Mouse (Mus musculus) intestine, embryonic 14.5 days (tissue): Measurements from ENCODE around the gene Prkg1. TPM values are rescaled to one million over a fixed set of nuclear protein-coding genes. Genes with fewer than 3 reads are reported as not detected.

Source experiments
- ATAC-seq: fragments of 200-750 bp; cut with Nextera tagmentation; replicated peaks from 2 replicates; pipeline ENCODE4 v1.8.0; 2017; ENCODE audit warnings: low read depth, moderate number of reproducible peaks, moderate TSS enrichment, moderate library complexity; ENCODE audit not compliant: low FRiP score, low TSS enrichment
- DNase-seq: peaks from one replicate; pipeline ENCODE4 v3.0.0-alpha.2; 2018; ENCODE audit warnings: low spot score
- H3K27ac ChIP-seq: fragments of 300-500 bp; sonication (generic); 2 replicates; pipeline ENCODE4 v1.5.1; 2014; ENCODE audit warnings: low read depth, mild to moderate bottlenecking, control low read depth
- H3K27me3 ChIP-seq: fragments of 300-500 bp; sonication (generic); replicated peaks from 2 replicates; pipeline ENCODE4 v1.6.1; 2014; ENCODE audit warnings: low read length, control low read depth; ENCODE audit not compliant: control insufficient read depth, insufficient read depth
- H3K36me3 ChIP-seq: fragments of 300-500 bp; sonication (generic); 2 replicates; pipeline ENCODE4 v1.6.1; 2014; ENCODE audit warnings: low read length, control low read depth; ENCODE audit not compliant: control insufficient read depth, insufficient read depth
- H3K4me1 ChIP-seq: fragments of 300-500 bp; sonication (generic); replicated peaks from 2 replicates; pipeline ENCODE4 v1.6.1; 2014; ENCODE audit warnings: low read length, control low read depth, mixed read lengths; ENCODE audit not compliant: control insufficient read depth, insufficient read depth
- H3K4me2 ChIP-seq: fragments of 300-500 bp; sonication (generic); 2 replicates; pipeline ENCODE4 v1.6.1; 2014; ENCODE audit warnings: low read length
- H3K4me3 ChIP-seq: fragments of 300-500 bp; sonication (generic); 2 replicates; pipeline ENCODE4 v1.5.1; 2014; ENCODE audit warnings: low read depth, low read length, control low read depth, mixed read lengths
- H3K9ac ChIP-seq: fragments of 300-500 bp; sonication (generic); 2 replicates; pipeline ENCODE4 v1.6.1; 2014; ENCODE audit warnings: mild to moderate bottlenecking, low read length
- H3K9me3 ChIP-seq: fragments of 300-500 bp; sonication (generic); 2 replicates; pipeline ENCODE4 v1.6.1; 2016; ENCODE audit warnings: low read length, control low read depth; ENCODE audit not compliant: control insufficient read depth
- WGBS: fragments of 180-500 bp; shearing (Covaris S2); extraction: QIAGEN DNeasy Blood & Tissue Kit; methylation state at CpG from one replicate; pipeline ENCODE4 v1.1.7; 2014; 5-methylcytosine and 5-hydroxymethylcytosine counted together
- polyA plus RNA-seq: library from polyadenylated mRNA; unstranded; fragments of >200 nt; fragmentation: Nextera tagmentation; extraction: Ambion mirVana; gene quantifications from 2 replicates; pipeline ENCODE4 v1.2.1, GENCODE M21; 2014

Prkg1 gene
- polyA plus RNA-seq, 1 experiment from 2014 or later, result 14.2 TPM

DNA sequence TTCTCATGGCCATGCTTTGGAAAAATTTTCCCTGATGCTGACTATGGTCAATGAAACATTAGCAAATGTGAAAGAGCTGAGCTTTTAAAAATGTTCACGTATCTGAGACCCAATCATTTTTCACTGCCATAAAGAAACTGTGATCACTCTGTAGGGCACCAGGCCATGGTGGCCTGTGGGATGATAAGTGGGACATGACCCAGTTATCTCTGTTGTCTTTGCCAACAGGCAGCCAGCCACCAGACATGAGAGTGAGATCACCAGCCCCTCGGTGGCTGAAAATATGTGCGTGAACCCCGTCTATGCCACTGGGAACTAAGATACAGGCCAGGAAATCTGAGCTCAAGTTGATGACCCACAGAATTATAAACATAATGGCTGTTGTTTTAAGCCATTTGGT lies 14.2 kb upstream of the Prkg1 start:
- ATAC-seq, result no peak
- no peaks in the 10 kb centered on the region for H3K36me3 ChIP-seq
- no peak overlapping the region for H3K9ac ChIP-seq
- 78% methylated on average over 4 of the region's 4 CpGs for WGBS
- H3K4me1 ChIP-seq, result no peaks in the 10 kb centered on the region
- no peak overlapping the region for H3K4me3 ChIP-seq
- no peaks in the 10 kb centered on the region for H3K9me3 ChIP-seq
- no peak for DNase-seq
- H3K27ac ChIP-seq, result no peak overlapping the region
- no peaks in the 10 kb centered on the region for H3K27me3 ChIP-seq
- H3K4me2 ChIP-seq, result no peak overlapping the region

DNA sequence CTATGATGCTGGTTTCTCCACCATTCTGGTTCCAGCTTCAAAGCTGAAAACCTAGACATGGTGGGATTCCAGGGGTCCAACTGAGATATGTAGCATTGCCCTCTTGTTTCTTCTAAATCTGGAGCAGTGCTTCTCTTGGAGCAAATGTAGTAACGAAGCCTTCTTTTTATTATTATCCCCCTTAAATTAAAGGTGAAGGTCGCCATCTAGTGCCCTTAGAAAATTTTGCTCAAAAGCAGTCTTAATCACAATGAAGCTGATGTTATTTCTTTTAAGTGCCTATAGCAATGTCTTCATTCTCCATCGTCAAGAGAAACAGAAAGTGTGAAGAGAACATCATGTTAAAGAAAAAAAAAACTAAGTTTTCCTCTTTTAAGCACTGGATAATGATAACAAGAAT lies 2.2 kb upstream of the Prkg1 start:
- 7% methylated on average over 3 of the region's 3 CpGs for WGBS
- DNase-seq, result no peak
- Histone ChIP-seq H3K4me3 (no peak overlapping the region), H3K4me2 (no peak overlapping the region), H3K27ac (no peak overlapping the region), H3K9me3 (no peaks in the 10 kb centered on the region), H3K36me3 (no peaks in the 10 kb centered on the region), H3K27me3 (no peaks in the 10 kb centered on the region), H3K4me1 (peaks cover 8% of the 10 kb centered on the region; the same call in 1 of the 2 replicates), H3K9ac (no peak overlapping the region)
- ATAC-seq, result no peak

DNA sequence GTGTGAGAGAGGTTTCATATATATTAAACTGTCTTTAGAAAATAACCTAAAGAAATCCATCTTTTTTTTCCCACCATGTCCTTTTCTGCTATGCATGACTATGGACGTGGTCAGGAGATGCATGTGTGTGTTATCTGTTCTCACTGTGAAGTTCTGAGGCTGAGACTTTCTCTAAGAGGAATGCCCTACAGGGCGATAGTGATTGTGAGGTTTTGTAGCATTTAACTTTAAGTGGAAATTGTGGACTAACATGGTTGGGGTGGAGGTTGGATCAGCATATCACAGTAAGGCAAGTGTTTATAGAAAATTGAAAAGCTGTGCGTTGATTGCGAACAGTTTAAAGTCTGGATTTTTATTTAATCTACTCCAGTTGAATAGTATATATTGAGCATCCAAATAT lies 618 bp upstream of the Prkg1 start:
- Histone ChIP-seq H3K4me2 (peak overlapping the region; percentile 86), H3K27ac (no peak overlapping the region), H3K9ac (no peak overlapping the region), H3K4me1 (peaks cover 10% of the 10 kb centered on the region; the same call in 1 of the 2 replicates), H3K9me3 (no peaks in the 10 kb centered on the region), H3K4me3 (peak overlapping the region; percentile 63; the same call in 1 of the 2 replicates), H3K27me3 (0 out of 2 replicates have a peak, but pooled peaks cover 2% of the 10 kb centered on the region), H3K36me3 (no peaks in the 10 kb centered on the region)
- 26% methylated on average over 4 of the region's 4 CpGs for WGBS
- ATAC-seq (peak; percentile 5; the same call in 1 of the 2 replicates), DNase-seq (no peak)

DNA sequence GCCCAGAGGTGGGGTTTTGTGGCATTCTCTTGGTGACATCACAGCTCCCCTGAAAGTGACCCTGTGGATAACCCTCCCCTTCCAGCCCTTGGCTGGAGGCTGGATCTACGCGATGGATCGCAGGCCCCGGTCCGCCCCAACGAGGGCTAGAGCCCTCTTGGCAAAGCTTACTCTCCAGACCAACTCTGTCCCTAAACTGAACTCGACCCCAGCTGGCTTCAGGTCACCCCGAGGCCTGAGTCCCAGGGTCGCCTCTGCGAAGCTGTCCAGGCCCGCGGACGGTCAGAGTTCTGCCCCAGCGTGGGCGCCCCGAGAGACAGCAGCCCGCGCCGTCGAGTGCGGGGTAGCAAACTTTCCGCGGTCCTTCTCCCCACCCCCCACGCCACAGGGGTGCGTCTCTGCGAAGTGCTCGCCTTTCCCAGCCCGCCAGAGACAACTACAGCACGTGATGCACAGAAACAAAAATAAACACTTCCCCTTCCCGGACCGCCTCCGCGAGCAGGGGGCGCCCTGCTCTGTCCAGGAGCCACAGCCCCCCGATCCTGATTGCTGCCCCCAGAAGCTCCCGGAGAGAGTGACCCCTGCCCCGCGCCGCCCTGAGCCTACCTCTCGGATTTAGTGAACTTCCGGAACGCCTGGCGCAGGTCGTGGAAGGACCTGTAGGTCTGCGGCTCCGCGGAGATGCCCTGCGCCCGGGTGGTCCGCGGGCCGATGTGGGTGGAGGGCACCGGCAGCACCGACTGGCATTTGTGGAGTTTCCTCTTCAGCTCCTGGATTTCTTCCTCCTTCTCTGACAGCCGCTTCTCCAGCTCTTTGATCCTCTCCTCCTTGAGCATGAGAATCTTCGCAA lies 657 bp downstream of the Prkg1 start:
- Histone ChIP-seq H3K36me3 (no peaks in the 10 kb centered on the region), H3K4me3 (peak overlapping the region; percentile 63), H3K9ac (peak overlapping the region; percentile 54), H3K27me3 (0 out of 2 replicates have a peak, but pooled peaks cover 2% of the 10 kb centered on the region), H3K4me2 (peak overlapping the region; percentile 86), H3K4me1 (peaks cover 10% of the 10 kb centered on the region; the same call in 1 of the 2 replicates), H3K27ac (peak overlapping the region; percentile 81), H3K9me3 (no peaks in the 10 kb centered on the region)
- DNase-seq, result peak; percentile 82
- peak; percentile 42; the same call in 1 of the 2 replicates for ATAC-seq
- WGBS, result 1% methylated on average over 55 of the region's 56 CpGs

DNA sequence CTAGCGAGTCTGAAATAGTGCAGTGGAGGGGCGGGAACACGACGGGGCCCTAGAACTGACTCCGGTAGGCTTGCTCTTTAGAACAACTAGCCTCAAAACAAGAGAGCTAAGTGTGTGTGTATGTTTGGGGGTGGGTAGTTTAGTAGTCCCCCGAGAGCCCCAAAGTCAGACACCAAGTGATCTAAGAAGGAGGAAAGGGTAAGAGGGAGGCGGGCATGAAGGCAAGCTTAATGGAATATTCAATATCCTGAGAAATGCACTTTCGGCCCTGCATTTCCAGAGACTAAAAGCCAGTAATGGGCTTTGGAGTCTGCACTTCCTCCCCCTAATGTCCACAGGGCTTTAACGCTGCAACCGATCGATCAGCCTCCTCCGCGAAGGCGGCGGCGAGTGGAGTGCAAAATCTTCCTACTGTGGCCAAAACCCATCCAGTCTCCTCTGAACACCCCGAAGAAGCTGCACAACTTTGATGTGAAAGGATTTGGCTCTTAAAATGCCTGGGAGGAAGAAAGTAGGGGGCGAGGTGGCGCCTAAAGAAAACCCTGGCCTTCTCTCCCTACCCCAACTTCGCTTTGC lies 1.5 kb downstream of the Prkg1 start:
- WGBS, result 9% methylated on average over 20 of the region's 20 CpGs
- Histone ChIP-seq H3K9ac (peak overlapping the region; percentile 54), H3K27ac (peak overlapping the region; percentile 81), H3K4me2 (peak overlapping the region; percentile 86), H3K36me3 (no peaks in the 10 kb centered on the region), H3K27me3 (0 out of 2 replicates have a peak, but pooled peaks cover 2% of the 10 kb centered on the region), H3K4me1 (peaks cover 10% of the 10 kb centered on the region; the same call in 1 of the 2 replicates), H3K9me3 (no peaks in the 10 kb centered on the region), H3K4me3 (peak overlapping the region; percentile 63)
- peak; percentile 76 for DNase-seq
- no peak for ATAC-seq

DNA sequence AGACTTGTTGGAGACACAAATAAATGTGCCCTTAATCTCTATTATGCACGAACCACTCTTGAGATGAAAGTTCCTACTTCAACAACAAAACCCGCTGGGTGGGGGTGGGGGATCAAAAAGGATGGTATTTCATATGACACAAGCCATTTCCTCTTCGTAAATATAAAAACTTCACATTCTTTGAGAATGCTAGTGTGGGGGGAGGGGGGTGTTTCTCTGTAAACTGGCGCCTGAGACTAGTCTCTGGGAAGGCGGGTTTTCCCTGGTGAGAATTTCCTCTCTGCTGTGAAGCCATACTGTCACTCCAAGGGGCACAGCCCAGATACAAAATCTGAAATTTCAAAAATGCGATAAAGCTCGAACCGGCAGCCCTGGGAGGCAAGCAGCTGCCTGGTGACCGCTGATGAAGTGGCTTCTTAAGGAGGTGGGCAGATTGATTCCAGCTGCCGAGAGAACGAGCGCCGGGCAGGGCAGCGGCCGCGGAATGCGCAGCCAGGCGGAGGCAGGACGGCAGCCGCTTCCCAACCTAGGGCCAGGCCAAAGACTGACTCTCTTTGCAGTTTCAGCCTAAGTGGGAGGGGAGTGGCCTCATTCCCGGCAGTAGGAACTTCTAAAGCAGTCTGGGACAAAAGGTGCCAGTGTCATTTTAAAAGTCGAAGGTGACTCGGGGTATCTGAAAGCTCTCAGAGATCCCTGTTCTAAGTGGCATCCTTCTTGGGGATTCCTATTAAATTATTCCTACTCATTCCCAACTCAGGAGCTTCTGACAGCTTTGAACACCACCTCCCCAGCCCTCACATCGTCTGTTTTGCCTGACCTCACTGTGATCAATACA lies 2.2 kb downstream of the Prkg1 start:
- under 1% methylated on average over 24 of the region's 24 CpGs for WGBS

DNA sequence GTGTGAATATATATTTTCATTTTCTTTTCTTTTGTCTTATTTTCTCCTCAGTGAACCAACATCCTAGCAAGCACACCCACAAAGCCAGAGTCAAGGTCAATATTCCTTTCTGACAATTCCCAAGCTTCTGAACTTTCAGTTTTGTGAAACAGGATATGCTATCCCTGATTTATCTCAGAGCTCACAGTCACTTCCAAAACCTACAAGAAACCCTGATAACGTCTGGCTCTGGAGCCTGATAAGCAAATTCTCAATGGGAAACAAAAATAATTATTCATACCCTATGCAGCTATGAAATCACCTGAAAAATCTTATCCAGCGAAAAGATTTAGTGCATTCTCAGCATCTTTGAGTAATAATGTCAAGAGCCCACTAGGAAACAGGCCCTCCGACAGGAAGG lies 5.0 kb downstream of the Prkg1 start:
- Histone ChIP-seq H3K4me1 (peaks cover 18% of the 10 kb centered on the region), H3K9ac (no peak overlapping the region), H3K36me3 (no peaks in the 10 kb centered on the region), H3K4me2 (no peak overlapping the region), H3K27me3 (0 out of 2 replicates have a peak, but pooled peaks cover 2% of the 10 kb centered on the region), H3K9me3 (no peaks in the 10 kb centered on the region), H3K27ac (no peak overlapping the region), H3K4me3 (no peak overlapping the region)
- ATAC-seq (no peak), DNase-seq (no peak)
- 54% methylated on average over 3 of the region's 3 CpGs for WGBS

More for the DNA sequence above, 2.2 kb downstream of the Prkg1 start:
- peak overlapping the region; percentile 63 for H3K4me3 ChIP-seq
- H3K4me1 ChIP-seq, result peaks cover 10% of the 10 kb centered on the region; the same call in 1 of the 2 replicates
- H3K27ac ChIP-seq, result peak overlapping the region; percentile 81
- DNase-seq, result peak; percentile 82
- H3K27me3 ChIP-seq, result 0 out of 2 replicates have a peak, but pooled peaks cover 2% of the 10 kb centered on the region
- H3K36me3 ChIP-seq, result no peaks in the 10 kb centered on the region
- peak overlapping the region; percentile 54 for H3K9ac ChIP-seq
- peak overlapping the region; percentile 86 for H3K4me2 ChIP-seq
- H3K9me3 ChIP-seq, result no peaks in the 10 kb centered on the region
- no peak; the same call in 1 of the 2 replicates for ATAC-seq
